9 mouse cellular contexts compared by ENCODE assay signal in genomic region chr4:99650088-99650944, GRCm38 (mm10). TPM values are rescaled to one million over a fixed set of nuclear protein-coding genes. Genes with fewer than 3 reads are reported as not detected.
A peak's percentile ranks its signal among the peaks of the same experiment; 100 is the strongest.
DNase-seq lines count a peak whose midpoint lies in the region; ATAC-seq and TF ChIP-seq lines count a peak whose summit lies in the region.
"Had no signal": no experiment of that assay in that cellular context is flagged by ENCODE, and none has a peak within 500 bp of the region (broad histone marks: within the 10 kb centered on the region; RNA-seq: fewer than 3 reads in every experiment).

No protein-coding gene starts in this region.

- no peak for TF ChIP-seq POLR2A in testis, adult 2 months (IDR thresholded peaks at IDR 0.05; ENCODE audit: control insufficient read depth, low read depth, low read length)

- WGBS in hindbrain, postnatal 0 days: 2% methylated on average over 43 of the region's 44 CpGs
- WGBS in neural tube, embryonic 11.5 days: 2% methylated on average over 44 of the region's 44 CpGs

- H3K36me3 ChIP-seq in testis, adult 2 months (ENCODE audit: control insufficient read depth, insufficient read depth, low read length): no peaks in the 10 kb centered on the region
- no peaks in the 10 kb centered on the region for H3K36me3 ChIP-seq in hindbrain, postnatal 0 days (ENCODE audit: insufficient read depth, low read length)
- no peaks in the 10 kb centered on the region for H3K36me3 ChIP-seq in neural tube, embryonic 11.5 days (ENCODE audit: control insufficient read depth, insufficient read depth, low read length)

- no peak overlapping the region for H3K27ac ChIP-seq in testis, adult 2 months (ENCODE audit: control insufficient read depth, insufficient read depth, low read depth, low read length)
- H3K27ac ChIP-seq in hindbrain, postnatal 0 days: no peak overlapping the region
- no peak overlapping the region for H3K27ac ChIP-seq in neural tube, embryonic 11.5 days (ENCODE audit: low read depth, low read length)

- peak; percentile 9 to 14 for DNase-seq in cerebellum, postnatal 36 days
- no peak for DNase-seq in cerebellum, postnatal 4 days (ENCODE audit: low spot score in 2 of 2)
- DNase-seq in testis, postnatal 14 days (ENCODE audit: low spot score): no peak
- DNase-seq in hindbrain, postnatal 0 days (ENCODE audit: low spot score): no peak
- peak; percentile 38 for DNase-seq in neural tube, embryonic 11.5 days (ENCODE audit: low spot score)
- DNase-seq in natural killer cell, adult 2 months (ENCODE audit: low spot score in 2 of 2): no peak

- no peak overlapping the region for H3K4me3 ChIP-seq in testis, adult 2 months (ENCODE audit: control insufficient read depth, low read depth, low read length)
- H3K4me3 ChIP-seq in hindbrain, postnatal 0 days (ENCODE audit: low read length): no peak overlapping the region
- H3K4me3 ChIP-seq in neural tube, embryonic 11.5 days (ENCODE audit: low read depth, low read length): 0 out of 2 replicates have a peak overlapping the region, but pooled peaks have one; percentile 13

- H3K9me3 ChIP-seq in hindbrain, postnatal 0 days (ENCODE audit: low read length): no peaks in the 10 kb centered on the region
- no peaks in the 10 kb centered on the region for H3K9me3 ChIP-seq in neural tube, embryonic 11.5 days (ENCODE audit: control insufficient read depth, low read length)

- H3K4me1 ChIP-seq in testis, adult 2 months (ENCODE audit: control insufficient read depth, insufficient read depth, low read length): peaks cover 7% of the 10 kb centered on the region
- H3K4me1 ChIP-seq in hindbrain, postnatal 0 days (ENCODE audit: insufficient read depth, low read length): no peaks in the 10 kb centered on the region
- peaks cover 5% of the 10 kb centered on the region for H3K4me1 ChIP-seq in neural tube, embryonic 11.5 days (ENCODE audit: control insufficient read depth, insufficient read depth, low read length)

- H3K4me2 ChIP-seq in hindbrain, postnatal 0 days (ENCODE audit: low read depth, low read length): no peak overlapping the region
- no peak overlapping the region for H3K4me2 ChIP-seq in neural tube, embryonic 11.5 days (ENCODE audit: low read depth)

- no peak overlapping the region for H3K9ac ChIP-seq in hindbrain, postnatal 0 days (replicated peaks; ENCODE audit: low read length)
- no peak overlapping the region for H3K9ac ChIP-seq in neural tube, embryonic 11.5 days (ENCODE audit: low read length)

- H3K27me3 ChIP-seq in testis, adult 2 months (ENCODE audit: control insufficient read depth, insufficient read depth, low read length): peaks cover 2% of the 10 kb centered on the region; the same call in 1 of the 2 replicates
- H3K27me3 ChIP-seq in hindbrain, postnatal 0 days (ENCODE audit: insufficient read depth, low read length): peaks cover 69% of the 10 kb centered on the region
- peaks cover 74% of the 10 kb centered on the region for H3K27me3 ChIP-seq in neural tube, embryonic 11.5 days (ENCODE audit: control insufficient read depth, insufficient read depth, low read length)
- H3K27me3 ChIP-seq: CH12.LX had no signal

- TF ChIP-seq CTCF in testis, adult 2 months (IDR thresholded peaks at IDR 0.05; ENCODE audit: control insufficient read depth, insufficient read depth, insufficient replicate concordance, low read depth, low read length): peak; percentile 37; the same call in 1 of the 2 replicates
- TF ChIP-seq CTCF in hindbrain, postnatal 0 days (IDR thresholded peaks at IDR 0.05; ENCODE audit: low read depth): peak; percentile 54

- ATAC-seq in hindbrain, postnatal 0 days: no peak
- no peak for ATAC-seq in neural tube, embryonic 11.5 days (ENCODE audit: insufficient read depth, low FRiP score, low TSS enrichment)
- no peak for ATAC-seq in activated CD4-positive, CD25-positive, alpha-beta regulatory T cell, adult 4 months

RNA-seq across cellular contexts. Expression of gene Foxd3, which starts 5.8 kb away (rescaled TPM):
- polyA plus RNA-seq in testis, adult 2 months (2012; rRNA removed): not detected in 2 replicates
- 5.3 and 8.1 TPM in 2 replicates for total RNA-seq in hindbrain, postnatal 0 days (2014; rRNA removed)
- 0.92 and 1.1 TPM in 2 replicates for polyA plus RNA-seq in hindbrain, postnatal 0 days (2015; fragmentation: Nextera tagmentation; extraction: Ambion mirVana)
- polyA plus RNA-seq in neural tube, embryonic 11.5 days (2014; fragmentation: Nextera tagmentation; extraction: Ambion mirVana): 4.2 and 5.6 TPM in 2 replicates
- polyA plus RNA-seq in activated CD4-positive, CD25-positive, alpha-beta regulatory T cell, adult 4 months (2017; shearing (Covaris generic)): not detected
- total RNA-seq: CH12.LX had no signal

Comparison
In these comparisons a context has a peak if more than half of its experiments do, and no peak if none do; other contexts are left out.
1. DNase-seq: peak in cerebellum, postnatal 36 days (2 of 2) and neural tube, embryonic 11.5 days (single experiment); none in cerebellum, postnatal 4 days (0 of 2), testis, postnatal 14 days (single experiment), hindbrain, postnatal 0 days (single experiment) and natural killer cell, adult 2 months (0 of 2).